Comparison of ENCODE assay signal across 11 mouse cellular contexts in the genomic region with DNA sequence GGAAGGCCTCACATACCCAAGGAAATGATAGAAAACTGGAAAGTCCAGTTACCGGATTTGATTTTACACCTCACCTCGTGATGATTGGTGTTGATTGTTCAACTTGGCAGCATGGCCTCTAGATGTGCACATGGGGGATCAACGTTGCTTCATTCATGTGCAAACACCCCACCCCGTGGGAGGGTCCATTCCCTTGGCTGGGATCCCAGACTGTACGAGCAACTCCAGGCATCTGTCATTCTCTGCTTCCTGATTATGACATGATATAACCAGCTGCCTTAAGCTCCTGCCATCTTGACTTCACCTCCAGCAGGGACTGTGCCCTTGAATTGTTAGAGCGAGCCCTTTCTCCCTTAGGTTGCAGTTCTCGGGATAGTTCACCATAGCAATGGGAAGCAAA.
A peak's percentile ranks its signal among the peaks of the same experiment; 100 is the strongest.
DNase-seq lines count a peak whose midpoint lies in the region; ATAC-seq and TF ChIP-seq lines count a peak whose summit lies in the region.
"Had no signal": no experiment of that assay in that cellular context is flagged by ENCODE, and none has a peak within 500 bp of the region (broad histone marks: within the 10 kb centered on the region; RNA-seq: fewer than 3 reads in every experiment).

No protein-coding gene starts in this region.

- TF ChIP-seq EP300 in lung, postnatal 0 days (IDR thresholded peaks at IDR 0.05), result no peak

- no peaks in the 10 kb centered on the region for H3K36me3 ChIP-seq in heart, embryonic 15.5 days
- no peaks in the 10 kb centered on the region for H3K36me3 ChIP-seq in liver, adult 2 months (ENCODE audit: control insufficient read depth, insufficient read depth, low read length)
- no peaks in the 10 kb centered on the region for H3K36me3 ChIP-seq in liver, embryonic 12.5 days
- no peaks in the 10 kb centered on the region for H3K36me3 ChIP-seq in lung, postnatal 0 days (ENCODE audit: insufficient read depth, low read length)
- H3K36me3 ChIP-seq: heart, embryonic 12.5 days had no signal

- no peak for TF ChIP-seq POLR2A in liver, adult 2 months (IDR thresholded peaks at IDR 0.05; ENCODE audit: extremely low read depth, insufficient read depth, low read length)

- WGBS in heart, embryonic 15.5 days, result 36% methylated on average over 7 of the region's 7 CpGs
- WGBS in liver, adult 2 months, result 40% methylated on average over 7 of the region's 7 CpGs
- WGBS in liver, embryonic 12.5 days (ENCODE audit: insufficient replicate concordance), result 66% methylated on average over 7 of the region's 7 CpGs
- 21% methylated on average over 7 of the region's 7 CpGs for WGBS in lung, postnatal 0 days

- no peak overlapping the region for H3K9ac ChIP-seq in heart, embryonic 15.5 days
- H3K9ac ChIP-seq in liver, adult 2 months (ENCODE audit: low read depth, low read length), result no peak overlapping the region
- H3K9ac ChIP-seq in liver, embryonic 12.5 days, result no peak overlapping the region
- H3K9ac ChIP-seq in lung, postnatal 0 days (replicated peaks; ENCODE audit: low read depth), result no peak overlapping the region
- H3K9ac ChIP-seq: heart, embryonic 12.5 days had no signal

- peak; percentile 50; the same call in 1 of the 2 replicates for ATAC-seq in heart, embryonic 15.5 days (replicated peaks; ENCODE audit: insufficient number of reproducible peaks, insufficient read depth, low FRiP score, low read depth)
- no peak for ATAC-seq in liver, embryonic 12.5 days
- ATAC-seq in lung, postnatal 0 days, result peak; percentile 61; the same call in 1 of the 2 replicates

- no peak overlapping the region for H3K4me3 ChIP-seq in heart, embryonic 15.5 days
- no peak overlapping the region for H3K4me3 ChIP-seq in liver, adult 2 months (ENCODE audit: insufficient read depth, low read depth, low read length)
- H3K4me3 ChIP-seq in liver, embryonic 12.5 days, result no peak overlapping the region
- H3K4me3 ChIP-seq in lung, postnatal 0 days (ENCODE audit: low read depth, low read length), result no peak overlapping the region
- H3K4me3 ChIP-seq: heart, embryonic 12.5 days had no signal

- H3K27me3 ChIP-seq in heart, embryonic 15.5 days, result no peaks in the 10 kb centered on the region
- no peaks in the 10 kb centered on the region for H3K27me3 ChIP-seq in liver, adult 2 months (ENCODE audit: control insufficient read depth, insufficient read depth, low read length)
- H3K27me3 ChIP-seq in liver, embryonic 12.5 days (replicated peaks), result no peaks in the 10 kb centered on the region
- H3K27me3 ChIP-seq in lung, postnatal 0 days (replicated peaks; ENCODE audit: insufficient read depth, low read length), result no peaks in the 10 kb centered on the region
- H3K27me3 ChIP-seq: heart, embryonic 12.5 days had no signal

- no peak overlapping the region for H3K4me2 ChIP-seq in heart, embryonic 15.5 days
- no peak overlapping the region for H3K4me2 ChIP-seq in liver, embryonic 12.5 days
- H3K4me2 ChIP-seq in lung, postnatal 0 days (replicated peaks; ENCODE audit: low read depth, low read length), result no peak overlapping the region
- H3K4me2 ChIP-seq: heart, embryonic 12.5 days had no signal

- H3K4me1 ChIP-seq in heart, embryonic 15.5 days (replicated peaks), result peaks cover 33% of the 10 kb centered on the region
- no peaks in the 10 kb centered on the region for H3K4me1 ChIP-seq in liver, adult 2 months (ENCODE audit: control insufficient read depth, insufficient read depth, low read length)
- H3K4me1 ChIP-seq in liver, embryonic 12.5 days, result no peaks in the 10 kb centered on the region
- H3K4me1 ChIP-seq in lung, postnatal 0 days (ENCODE audit: insufficient read depth, low read depth, low read length), result peaks cover 6% of the 10 kb centered on the region; the same call in 1 of the 2 replicates

- no peak overlapping the region for H3K27ac ChIP-seq in heart, embryonic 15.5 days
- no peak overlapping the region for H3K27ac ChIP-seq in liver, adult 2 months (replicated peaks; ENCODE audit: insufficient read depth, low read depth, low read length)
- H3K27ac ChIP-seq in liver, embryonic 12.5 days, result no peak overlapping the region
- no peak overlapping the region for H3K27ac ChIP-seq in lung, postnatal 0 days (ENCODE audit: low read length)

- H3K79me2 ChIP-seq in liver, adult 2 months (ENCODE audit: control insufficient read depth, insufficient read depth, low read length), result no peaks in the 10 kb centered on the region

- DNase-seq in heart, adult 18-20 months, result no peak
- DNase-seq in liver, adult 2 months (ENCODE audit: extremely low read depth, low read depth, low spot score), result peak; percentile 25
- peak; percentile 39 for DNase-seq in fat pad, adult 2 months (ENCODE audit: extremely low read depth, low read depth, low spot score)
- DNase-seq in lung, postnatal 0 days (ENCODE audit: low spot score), result peak; percentile 50
- DNase-seq in right cerebral cortex, postnatal 10 days (ENCODE audit: low spot score in 2 of 2), result no peak
- no peak for DNase-seq in neural tube, embryonic 10.5 days (ENCODE audit: extremely low spot score, low spot score)
- DNase-seq: cerebellum, adult 8-10 months; thymus, adult 18-20 months had no signal

- H3K9me3 ChIP-seq in heart, embryonic 15.5 days (replicated peaks), result no peaks in the 10 kb centered on the region
- no peaks in the 10 kb centered on the region for H3K9me3 ChIP-seq in liver, embryonic 12.5 days (replicated peaks)
- no peaks in the 10 kb centered on the region for H3K9me3 ChIP-seq in lung, postnatal 0 days (ENCODE audit: low read length)
- H3K9me3 ChIP-seq: heart, embryonic 12.5 days had no signal

- no peak for TF ChIP-seq CTCF in liver, adult 2 months (IDR thresholded peaks at IDR 0.05; ENCODE audit: low read depth, low read length)
- no peak for TF ChIP-seq CTCF in lung, postnatal 0 days (IDR thresholded peaks at IDR 0.05)

Comparison
In these comparisons a context has a peak if more than half of its experiments do, and no peak if none do; other contexts are left out.
1. DNase-seq: peak in liver, adult 2 months (single experiment), fat pad, adult 2 months (single experiment) and lung, postnatal 0 days (single experiment); none in heart, adult 18-20 months (0 of 2), right cerebral cortex, postnatal 10 days (0 of 2) and neural tube, embryonic 10.5 days (single experiment).